Mouse (Mus musculus) liver, embryonic 14.5 days (tissue): ENCODE results near the gene Rph3a.

Source experiments
- CTCF ChIP-seq: IDR thresholded peaks from 2 replicates; pipeline ENCODE4 v1.5.1; 2016; ENCODE audit warnings: antibody characterized with exemption, low read depth, control low read depth
- EP300 ChIP-seq: IDR thresholded peaks from 2 replicates; pipeline ENCODE4 v1.6.1; 2016; ENCODE audit warnings: antibody characterized with exemption, low read depth

- no peak for TF ChIP-seq EP300
- no peak for TF ChIP-seq CTCF
Measured at GRCm38 (mm10) chr5:120898307-120898706, 111.6 kb downstream of the Rph3a start.
